Mouse (Mus musculus) spleen, postnatal 14 days (tissue): ENCODE results near the gene 6030408B16Rik.
"Not testable (repeated sequence)": the region's sequence is repeated elsewhere in the genome, so short reads cannot be mapped to it uniquely, and the experiment has no call there.

Experiments
- DNase-seq, 2 experiments: peaks; one replicate each; pipeline ENCODE4 v3.0.0; 2021 to 2022; ENCODE audit warnings: low spot score in 2 of 2

Gene 6030408B16Rik

DNA sequence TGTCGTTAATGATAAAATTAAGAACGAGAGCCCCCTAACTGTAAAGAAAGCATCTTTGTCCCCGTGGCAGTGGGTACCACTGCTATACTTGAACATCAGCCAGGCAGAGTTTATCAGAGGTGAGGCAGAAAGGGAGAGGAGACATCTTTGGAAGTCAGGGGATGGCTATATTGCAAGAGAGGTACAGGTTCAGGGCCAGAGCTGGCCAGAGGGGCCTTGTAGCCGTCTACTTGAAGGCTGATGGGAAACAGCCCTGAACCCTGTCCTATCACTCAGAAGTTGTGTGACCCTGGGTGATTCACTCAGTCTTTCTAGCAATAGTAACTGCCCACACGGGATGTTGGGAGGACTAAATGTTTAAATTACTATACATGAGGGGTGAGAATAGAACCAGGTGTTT lies 28.1 kb downstream of the 6030408B16Rik start:
- no peak for DNase-seq

DNA sequence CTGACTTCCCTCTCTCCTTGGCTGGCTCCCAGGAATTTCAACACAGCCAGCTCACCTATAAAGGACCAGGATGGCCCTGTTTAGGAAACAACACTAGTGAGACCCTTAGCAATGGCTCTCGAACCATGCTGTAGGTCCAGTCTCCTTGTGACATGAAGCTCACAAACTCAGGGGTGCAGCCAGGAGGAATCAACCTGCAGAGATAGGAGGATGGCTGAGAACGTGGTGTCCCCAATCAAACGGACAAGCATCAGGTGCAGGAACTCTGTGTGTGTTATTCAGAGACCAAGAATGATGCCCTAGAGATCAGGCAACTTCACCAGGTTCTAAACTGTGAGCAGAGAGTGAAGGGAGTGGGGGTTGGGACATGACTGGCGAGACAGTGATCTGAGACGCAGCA lies 29.1 kb downstream of the 6030408B16Rik start:
- DNase-seq, result no peak

DNA sequence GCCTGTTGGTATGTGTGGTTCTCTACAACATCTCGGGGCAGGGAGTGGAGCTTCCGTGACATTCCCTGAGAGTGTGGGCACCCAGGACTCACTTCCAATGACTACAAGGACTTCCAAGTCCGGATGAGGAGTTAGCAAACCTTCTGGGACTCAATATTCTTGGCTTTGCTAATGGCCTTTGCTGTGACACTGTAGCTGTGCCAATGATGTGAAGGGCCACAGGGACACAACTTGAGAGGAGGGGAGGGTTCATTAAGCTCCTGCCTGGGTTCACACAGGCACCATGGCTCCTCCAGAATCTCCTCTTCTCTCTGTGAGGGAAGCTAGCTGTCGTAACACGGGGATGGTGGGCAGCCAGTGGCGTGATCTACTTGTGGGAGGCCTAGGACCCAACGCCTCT lies 29.6 kb downstream of the 6030408B16Rik start:
- DNase-seq, result no peak

DNA sequence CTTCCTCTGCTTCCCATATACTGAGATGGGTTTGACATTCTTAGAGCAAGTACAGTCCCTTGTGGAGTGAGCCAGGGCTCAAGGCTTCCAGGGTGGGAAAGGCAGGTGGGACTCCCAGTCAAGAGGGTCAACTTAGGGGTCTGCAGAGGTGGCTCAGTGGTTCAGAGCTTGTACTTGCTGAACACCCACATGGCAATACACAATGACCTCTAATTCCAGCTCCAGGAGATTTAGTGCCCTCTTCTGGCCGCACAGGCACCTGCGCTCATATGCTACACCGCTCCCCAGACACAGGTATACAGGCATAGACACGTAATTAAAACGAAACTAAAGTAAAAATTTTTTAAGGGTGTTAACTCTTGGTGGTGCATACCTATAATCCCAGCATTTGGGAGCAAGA lies 30.5 kb downstream of the 6030408B16Rik start:
- DNase-seq, result no peak

DNA sequence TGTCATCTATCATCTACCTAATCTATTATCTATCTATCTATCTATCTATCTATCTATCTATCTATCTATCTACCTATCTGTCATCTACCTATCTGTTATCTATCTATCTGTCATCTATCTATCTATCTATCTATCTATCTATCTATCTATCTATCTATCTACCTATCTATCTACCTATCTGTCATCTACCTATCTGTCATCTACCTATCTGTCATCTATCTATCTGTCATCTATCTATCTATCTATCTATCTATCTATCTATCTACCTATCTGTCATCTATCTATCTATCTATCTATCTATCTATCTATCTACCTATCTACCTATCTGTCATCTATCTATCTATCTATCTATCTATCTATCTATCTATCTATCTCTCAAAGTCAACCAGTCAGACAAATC lies 31.4 kb downstream of the 6030408B16Rik start:
- not testable (repeated sequence) for DNase-seq

DNA sequence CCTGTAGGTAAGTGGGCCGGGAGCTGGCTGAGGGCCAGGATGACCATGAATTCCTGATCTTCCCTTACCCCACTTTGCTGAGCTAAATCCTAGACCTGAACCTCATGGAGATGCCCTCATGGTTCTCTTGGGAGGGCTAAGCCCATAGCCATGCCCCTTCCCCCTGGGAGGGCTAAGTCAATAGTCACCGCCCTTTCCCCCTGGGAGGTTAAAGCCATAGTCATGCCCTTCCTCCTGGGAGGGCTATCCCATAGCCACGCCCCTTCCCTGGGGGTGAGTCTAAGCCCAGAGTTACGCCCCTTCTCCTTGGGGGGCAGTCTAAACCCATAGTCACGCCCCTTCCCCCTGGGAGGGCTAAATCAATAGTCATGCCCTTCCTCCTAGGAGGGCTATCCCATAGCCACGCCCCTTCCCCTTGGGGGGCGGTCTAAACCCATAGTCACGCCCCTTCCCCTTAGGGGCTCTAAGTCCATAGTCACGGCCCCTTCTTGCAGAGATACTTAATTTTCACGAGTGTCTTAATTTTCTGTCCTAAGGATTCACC lies 33.1 kb downstream of the 6030408B16Rik start:
- no peak for DNase-seq

DNA sequence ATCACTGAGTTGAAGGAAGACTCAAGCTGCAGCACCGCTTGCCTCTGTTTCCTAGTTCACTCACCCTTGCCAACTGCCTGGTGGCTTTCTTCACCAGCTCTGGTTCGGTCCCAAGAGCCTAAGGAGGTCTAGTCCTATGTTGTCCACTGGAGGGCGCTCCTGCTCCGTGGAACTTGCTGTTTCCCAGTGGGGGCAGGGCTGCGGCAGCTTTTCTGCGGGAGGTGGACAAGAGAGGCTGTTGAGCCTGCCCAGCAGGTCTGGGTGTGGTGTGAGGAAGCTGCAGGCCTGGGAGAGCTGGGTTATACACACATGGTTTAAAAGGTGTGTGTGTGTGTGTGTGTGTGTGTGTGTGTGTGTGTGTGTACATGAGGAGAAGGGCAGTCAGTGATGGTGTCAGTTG lies 34.3 kb downstream of the 6030408B16Rik start:
- DNase-seq, result peak; percentile 35 to 58

DNA sequence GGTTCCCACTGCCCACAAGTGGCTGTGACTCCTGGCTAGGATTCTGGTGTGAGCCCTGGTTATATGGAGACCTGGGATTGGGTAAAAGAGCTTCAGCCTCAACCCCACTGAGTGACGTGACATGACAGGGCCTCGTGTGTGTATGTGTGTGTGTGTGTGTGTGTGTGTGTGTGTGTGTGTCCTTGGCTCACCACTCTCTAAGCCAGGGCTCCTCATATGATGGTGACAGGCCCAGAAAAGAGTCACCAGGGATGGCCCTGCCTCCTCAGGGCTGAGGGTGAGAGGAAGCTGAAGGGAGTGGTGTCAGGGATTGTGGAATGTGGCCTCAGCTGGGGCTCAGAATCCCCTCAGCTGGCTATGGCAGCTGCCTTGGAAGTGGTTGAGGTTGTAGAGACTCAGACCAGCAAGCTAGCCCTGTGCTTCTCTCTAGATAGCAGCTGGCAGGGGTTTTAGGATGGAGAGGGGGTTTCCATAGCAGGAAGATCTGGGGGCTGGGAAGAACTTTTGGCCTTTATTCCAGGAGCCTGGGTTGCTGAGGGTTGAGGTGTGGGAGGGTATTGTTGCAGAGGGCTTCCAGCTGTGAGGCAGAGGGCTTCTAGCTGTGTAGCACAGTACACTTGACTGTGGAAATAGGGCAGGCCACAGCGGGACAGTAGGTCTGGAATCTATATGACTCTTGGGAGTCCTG lies 36.0 kb downstream of the 6030408B16Rik start:
- DNase-seq, result no peak

DNA sequence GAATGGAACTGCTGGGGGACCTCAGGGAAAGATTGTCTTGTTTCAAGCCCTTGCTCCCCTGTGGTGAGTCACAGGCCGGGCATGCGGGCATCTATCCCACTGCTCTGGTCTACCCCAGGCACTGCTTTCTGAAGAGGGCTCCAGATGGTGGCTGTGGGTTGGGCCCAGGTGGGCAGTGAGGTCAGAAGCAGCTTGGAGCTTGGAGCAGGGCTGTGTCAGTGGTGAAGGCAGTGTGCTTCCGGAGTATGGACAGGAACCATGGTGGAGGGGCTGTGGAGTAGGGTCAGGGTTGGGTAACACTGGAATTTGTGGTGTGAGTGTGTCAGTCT lies 36.5 kb downstream of the 6030408B16Rik start:
- DNase-seq, result no peak

DNA sequence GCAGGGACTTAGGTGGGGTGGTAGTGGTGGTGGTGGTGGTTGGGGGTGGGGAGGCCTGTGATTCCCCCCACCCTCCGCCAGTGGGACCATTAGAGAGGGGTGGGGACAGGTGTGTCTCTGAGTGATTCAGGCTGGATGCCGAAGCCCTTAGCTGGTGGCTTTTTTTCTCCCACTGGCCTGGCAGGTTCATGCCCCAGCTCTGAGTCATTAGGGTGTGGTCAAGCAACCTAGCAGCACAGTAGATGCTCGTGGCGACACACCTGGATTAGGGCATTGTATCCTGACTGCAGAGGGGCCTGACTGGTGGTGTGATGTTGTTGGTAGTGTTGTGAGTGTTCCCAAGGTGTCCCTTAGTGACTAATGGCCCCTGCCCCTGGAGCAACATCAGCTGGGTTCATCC lies 38.1 kb downstream of the 6030408B16Rik start:
- DNase-seq, result no peak

DNA sequence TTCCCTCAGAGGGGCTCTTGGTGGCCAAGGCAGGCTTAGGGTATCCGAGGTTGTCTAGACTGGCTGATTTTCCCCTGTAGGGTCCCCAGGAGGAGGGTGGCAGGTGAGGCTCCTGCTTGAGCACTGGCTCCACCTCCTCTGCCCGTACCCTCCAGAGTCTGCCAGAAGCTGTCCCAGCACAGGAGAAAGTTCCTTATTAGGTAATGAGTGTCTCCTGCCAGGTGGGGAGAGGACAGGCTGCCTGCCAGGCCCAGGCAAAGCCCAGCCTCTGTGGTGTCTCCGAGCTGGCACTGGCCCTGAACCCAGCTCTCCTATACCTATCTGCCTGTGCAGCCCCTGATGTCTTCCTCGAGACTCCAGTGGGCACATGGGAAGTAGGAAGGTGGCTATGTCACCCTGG lies 39.4 kb downstream of the 6030408B16Rik start:
- no peak for DNase-seq

DNA sequence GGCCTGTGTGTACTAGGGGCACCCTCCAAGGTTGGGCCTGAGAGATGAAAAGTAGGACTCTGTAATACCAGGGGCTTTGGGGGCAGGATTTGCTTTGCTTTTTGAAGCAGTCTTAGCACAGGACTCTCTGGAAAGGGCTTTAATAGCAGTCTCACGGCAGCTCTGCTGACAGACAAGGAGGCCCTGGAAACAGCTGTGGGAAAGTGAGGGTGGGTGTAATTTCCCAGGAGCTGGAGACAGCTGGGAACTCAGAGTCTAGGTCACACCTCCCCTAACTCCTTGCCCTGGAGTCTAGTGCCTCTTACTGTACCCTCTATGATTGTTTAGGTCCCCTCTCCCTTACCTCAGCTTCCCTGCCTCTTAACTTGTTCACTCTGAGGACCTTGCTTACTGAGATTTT lies 40.2 kb downstream of the 6030408B16Rik start:
- DNase-seq, result no peak

DNA sequence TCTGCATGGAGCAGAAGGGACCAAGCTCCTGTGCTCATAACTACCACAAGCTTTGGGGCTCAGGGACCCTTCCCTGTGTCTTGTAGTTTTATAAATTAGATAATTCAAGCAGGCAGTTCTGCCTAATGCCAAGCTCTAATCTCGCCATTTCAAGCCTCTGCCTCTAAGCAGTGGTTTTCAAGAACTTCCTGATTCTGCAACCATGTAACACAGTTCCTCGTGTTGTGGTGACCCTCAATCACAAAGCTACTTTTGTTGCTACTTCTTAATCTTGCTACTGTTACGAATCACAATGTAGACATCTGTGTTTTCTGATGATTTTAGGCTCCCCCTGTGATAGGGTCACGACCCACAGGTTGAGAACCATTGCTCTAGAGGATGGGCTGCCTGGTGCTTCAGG lies 40.6 kb downstream of the 6030408B16Rik start:
- no peak for DNase-seq

DNA sequence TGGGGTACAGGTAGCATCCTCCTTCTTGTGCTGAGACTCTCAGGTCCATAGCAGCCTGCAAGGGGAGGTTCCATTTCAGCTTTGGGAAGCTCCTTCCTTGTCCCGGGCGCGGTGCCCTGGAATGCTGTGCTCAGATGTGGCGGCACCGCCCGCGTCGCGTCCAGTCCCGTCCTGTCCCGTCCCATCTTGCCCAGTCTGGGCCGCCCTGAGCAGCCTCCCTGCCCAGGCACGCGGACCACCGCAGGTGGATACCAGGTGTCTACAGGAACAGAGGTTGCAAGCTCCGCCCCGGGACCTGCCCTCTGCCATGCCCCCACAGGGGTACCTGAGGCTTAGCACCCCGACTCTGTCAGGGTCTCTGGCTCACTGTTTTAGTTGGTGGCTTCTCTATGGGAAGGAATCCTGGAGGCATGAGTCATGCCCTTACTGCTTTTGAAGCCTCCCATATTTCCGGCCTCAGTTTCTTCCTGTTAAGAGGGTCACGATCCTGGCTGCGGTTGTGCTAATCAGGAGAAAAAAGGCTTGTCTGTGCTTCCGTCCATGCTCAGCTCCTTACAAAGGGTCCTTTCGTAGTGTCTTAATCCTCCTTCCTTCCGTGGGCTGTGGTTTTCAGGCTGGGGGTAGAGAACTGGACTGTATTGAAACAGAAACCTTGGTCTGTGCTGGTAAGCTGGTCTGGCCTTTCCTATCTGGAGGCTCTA lies 43.6 kb downstream of the 6030408B16Rik start:
- DNase-seq, result no peak

DNA sequence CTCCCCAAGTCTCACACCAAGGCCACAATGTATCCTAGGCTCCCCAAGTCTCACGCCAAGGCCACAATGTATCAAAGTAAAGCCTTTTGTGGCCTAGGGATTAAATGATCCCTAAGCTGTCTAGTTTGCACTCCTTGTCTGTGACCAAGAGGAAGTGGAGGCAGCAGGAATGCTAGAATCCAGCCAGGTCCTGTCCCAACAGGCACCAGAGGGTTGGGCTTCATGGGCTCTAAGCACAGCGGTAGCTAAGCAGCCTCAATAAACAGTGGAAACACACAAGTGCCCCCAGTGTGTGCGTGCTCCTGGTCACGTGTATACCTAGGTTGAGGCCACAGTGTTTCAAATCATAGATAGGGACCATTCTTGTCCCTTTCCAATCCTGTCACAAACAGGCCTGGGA lies 45.3 kb downstream of the 6030408B16Rik start:
- DNase-seq, result no peak

DNA sequence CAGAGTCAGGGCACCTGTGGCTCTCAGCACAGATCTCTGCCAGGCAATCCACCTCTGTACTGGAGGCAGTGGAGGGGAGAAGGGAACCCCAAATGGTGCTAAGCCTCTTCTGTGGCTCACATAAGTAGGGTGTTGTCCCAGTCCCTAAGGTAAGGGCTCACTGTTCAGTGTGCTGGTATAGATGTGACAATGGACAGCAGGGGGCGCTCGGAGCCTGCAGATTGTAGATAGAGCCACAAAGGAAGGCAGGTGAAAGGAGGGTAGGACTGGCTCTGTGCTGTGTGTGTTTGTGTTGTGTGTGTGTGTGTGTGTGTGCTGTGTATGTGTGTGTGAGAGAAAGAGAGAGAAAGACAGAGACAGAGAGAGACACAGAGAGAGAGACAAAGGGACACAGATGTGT lies 46.5 kb downstream of the 6030408B16Rik start:
- peak; percentile 54 to 73 for DNase-seq

DNA sequence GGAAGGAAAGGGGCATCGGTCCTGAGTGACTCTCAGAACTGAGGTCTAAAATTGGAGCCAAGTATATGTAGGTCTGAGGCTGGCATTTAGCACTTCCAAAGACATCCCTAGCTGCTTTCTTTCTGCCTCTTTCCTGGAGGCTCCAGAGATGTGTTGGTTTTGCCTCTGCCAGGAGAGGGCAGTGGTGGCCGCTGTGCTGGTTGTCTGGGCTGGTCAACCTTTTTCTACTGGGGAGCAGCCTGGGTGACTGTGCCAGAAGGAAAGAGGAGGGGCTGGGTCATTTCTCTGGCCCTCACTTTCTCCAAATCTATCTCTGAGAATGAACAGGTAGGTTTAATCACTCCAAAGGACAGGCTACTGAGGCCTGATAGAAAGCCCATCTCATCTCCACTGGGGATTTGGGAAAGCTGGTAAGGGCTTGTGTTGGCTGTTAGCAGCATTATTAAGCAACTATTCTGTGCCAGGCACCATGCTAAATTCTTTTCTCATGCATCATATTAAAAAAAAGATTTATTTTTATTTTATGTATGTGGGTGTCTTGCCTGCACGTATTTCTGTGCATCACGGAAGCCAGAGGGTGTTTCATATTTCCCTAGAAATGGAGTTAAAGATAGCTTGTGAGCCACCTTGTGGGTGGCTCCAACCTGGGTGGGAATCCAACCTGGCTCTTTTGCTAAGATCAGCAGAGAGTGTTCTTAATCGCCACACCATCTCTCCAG lies 48.9 kb downstream of the 6030408B16Rik start:
- DNase-seq, result no peak
